Mouse (Mus musculus) T-cell, adult 2 months (primary cell): ENCODE measurements at regions not wholly inside any gene's neighbourhood (a gene's known extent, or its start where the extent isn't known, plus 50 kb on each side); places are given as distances from the start of the nearest gene placed in this dataset.

Source experiments
- DNase-seq: peaks from one replicate; pipeline ENCODE4 v3.0.0; 2022; ENCODE audit warnings: low spot score

- no peak for DNase-seq
These were observed 50.9 kb upstream of the Kap start for GRCm38 (mm10) chr6:133904501-133904900.

DNA sequence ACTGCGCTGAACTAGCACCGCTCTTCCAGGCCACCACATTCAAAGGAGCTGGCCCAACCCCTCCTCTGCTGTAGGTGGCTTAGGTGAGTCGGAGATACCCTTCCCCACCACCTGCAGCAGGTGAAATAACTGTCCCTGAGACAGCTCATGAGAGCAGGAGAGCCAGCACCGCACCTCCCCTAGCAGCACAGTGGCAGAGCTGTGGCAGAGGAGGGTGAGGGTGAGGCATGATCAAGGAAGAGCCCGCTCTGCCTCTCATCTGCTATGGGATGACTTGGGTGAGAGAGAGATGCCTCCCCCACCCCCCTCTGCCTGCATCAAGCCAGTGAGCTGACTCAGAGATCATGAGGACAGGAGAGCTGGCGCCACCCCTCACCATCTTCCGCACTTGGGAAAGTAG lies 81.1 kb upstream of the Kap start:
- no peak for DNase-seq

DNA sequence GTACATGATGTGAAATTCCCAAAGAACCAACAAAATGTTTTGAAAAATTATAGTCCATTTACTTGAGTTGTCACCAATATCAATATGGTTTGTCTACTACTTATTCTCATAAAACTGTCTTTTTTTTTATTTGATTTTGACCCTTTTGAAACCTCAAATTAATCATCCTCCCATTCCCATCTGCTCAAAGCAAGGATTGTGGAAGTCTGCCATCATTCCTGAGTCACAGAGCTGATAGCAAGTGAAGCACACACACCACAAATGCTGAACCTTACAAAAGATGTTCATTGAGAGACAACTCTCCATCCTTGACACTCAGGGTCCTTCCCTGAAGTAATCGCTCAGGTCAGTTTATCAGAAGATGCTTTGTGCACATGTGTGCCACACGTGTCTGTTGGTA lies 82.1 kb upstream of the Kap start:
- no peak for DNase-seq

DNA sequence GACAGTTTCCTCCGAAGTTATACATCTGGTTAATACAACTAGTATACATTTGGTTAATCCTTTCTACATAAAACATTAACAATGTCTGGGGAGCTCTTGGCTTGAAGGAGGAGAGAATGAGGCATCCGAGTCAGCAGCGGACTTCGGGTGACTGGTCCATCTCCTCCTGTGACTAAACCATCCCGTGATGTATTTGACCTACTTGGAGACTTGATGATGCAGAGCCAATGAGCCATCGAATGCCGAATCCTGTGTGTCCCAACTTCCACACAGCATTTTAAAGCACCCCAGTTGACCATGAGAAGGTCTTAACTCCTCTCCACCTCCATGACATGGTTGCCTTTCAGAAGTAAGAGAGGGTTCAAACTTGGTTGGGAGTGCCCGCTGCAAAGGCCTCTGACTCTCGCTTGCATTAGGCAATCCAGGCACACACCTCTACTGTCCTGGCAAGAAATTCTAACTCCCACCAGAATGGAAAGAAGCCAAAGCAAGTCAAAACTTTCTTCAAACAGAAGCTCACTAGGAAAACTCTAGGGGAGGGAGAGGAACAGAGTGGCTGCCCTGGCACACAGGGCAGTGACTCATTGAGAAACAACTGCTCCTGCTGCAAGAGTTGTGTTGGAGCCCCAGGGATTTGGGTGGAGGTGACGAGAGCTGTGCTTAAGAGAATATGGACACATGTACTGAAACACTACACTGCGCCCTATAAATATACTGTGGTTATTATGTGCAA lies 75.4 kb upstream of the Etv6 start:
- no peak for DNase-seq

GRCm38 (mm10) chr6:133960713-133961112 lies 74.8 kb upstream of the Etv6 start:
- peak; percentile 64 for DNase-seq

DNA sequence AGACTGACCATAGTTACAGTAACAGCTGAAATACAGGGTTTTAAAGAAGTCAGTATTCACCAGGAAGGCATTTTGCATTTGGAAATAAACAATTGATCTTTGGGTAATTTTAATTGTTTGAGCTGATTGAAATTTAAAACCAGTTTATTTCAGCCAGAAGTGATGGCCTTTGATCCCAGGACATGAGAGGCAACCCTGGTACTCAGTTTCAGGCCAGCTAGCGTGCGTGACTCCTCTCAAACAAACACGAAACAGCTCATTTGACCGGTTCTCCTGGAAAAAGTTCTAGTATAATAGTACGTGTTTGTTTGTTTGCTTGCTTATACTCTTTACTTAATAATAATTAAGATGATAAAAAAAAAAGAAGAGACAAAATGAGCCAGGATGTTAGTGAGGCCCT lies 72.9 kb upstream of the Etv6 start:
- no peak for DNase-seq

GRCm38 (mm10) chr6:133963264-133963663 lies 72.2 kb upstream of the Etv6 start:
- DNase-seq = no peak

DNA sequence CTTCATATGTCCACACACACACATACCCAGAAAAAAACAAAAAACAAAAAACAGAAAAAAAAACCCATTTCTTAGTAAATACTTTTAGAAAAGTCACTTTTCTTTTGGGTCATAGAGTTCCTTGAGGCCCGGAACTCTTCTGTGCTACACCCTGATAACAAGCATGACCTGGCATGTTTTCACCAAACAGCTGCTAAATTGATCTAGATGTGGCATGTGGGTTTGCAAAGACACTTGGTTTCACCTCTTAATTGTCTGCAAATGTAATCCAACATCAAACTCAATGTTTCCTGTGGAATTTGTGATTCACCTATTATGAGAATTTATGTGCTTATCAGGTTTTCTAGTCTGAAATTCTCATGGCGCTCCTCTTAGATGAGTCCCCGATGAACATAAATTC lies 68.2 kb upstream of the Etv6 start:
- no peak for DNase-seq

GRCm38 (mm10) chr6:133972054-133972705 lies 63.3 kb upstream of the Etv6 start:
- no peak for DNase-seq

DNA sequence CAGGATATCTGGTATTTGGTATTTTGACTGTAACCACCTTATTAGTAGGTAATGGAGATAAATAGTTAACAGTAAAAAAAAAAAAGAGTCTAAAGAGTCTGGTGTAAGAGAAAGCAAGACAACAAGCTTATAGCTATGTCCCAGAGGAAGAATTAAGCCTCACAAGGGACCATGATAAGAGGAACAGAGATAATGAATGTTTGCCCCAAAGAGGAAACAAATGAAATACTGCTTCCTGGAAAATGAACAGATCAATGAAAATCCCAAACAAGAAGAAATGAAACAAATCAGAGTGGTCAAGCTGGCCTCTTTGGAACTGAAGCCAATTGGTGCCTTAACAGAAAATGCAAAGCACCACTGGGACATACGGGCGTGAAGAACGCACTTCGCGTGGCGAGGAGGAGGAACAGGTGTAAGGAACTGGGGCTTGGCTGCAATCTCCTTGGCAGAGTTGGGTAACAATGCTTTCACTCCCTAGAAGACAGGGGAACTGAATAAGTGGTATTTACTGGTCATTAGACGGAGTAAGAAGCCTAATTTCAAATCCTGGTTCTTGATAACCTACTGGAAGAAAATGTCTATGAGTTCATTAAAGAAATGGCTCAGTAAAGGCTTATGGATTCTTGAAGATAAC lies 62.2 kb upstream of the Etv6 start:
- no peak for DNase-seq

- DNase-seq = no peak
These were observed 59.5 kb upstream of the Etv6 start for GRCm38 (mm10) chr6:133975951-133976350.

GRCm38 (mm10) chr6:133976854-133977253 lies 58.6 kb upstream of the Etv6 start:
- no peak for DNase-seq

- no peak for DNase-seq
These were observed 51.5 kb upstream of the Etv6 start for GRCm38 (mm10) chr6:133983804-133984514.

DNA sequence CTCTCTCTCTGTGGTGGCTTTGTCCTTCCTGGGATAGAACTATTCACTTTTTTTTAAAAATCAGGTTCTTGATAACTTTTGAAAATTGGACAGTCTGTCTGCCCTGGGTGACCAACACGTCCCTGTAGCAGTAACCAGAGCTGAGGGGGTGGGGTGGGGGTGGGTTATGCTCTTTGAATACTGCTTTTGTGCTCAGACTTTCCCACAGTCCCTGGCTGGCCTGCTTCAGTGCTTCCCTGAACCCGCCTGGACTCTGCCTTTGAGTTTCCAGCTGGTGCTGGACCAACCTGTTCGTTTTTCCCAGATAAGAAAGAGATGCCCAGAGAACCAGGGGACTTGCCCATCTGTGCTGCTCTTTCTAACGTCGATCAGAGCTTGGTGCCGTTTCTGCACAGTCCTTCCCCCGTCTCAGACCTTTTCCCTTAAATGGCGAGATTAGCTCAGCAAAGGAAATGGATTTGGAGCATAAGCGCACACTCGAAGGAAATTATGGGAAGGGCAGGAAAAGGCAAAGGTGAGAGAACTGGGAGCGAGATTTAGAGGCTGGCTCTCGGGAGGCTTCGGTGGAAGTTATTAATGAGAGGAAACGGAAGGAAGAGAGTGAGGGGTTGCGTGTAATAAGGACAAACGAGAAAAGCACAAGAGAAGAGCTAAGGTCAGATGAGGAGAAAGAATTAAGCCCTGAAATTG lies 50.7 kb upstream of the Etv6 start:
- DNase-seq = no peak
